Comparison of ENCODE assay signal across 7 mouse cellular contexts in genomic region chr3:84883817-84884483, GRCm38 (mm10).
A peak's percentile ranks its signal among the peaks of the same experiment; 100 is the strongest.
DNase-seq lines count a peak whose midpoint lies in the region; ATAC-seq and TF ChIP-seq lines count a peak whose summit lies in the region.

No protein-coding gene starts in this region.

- TF ChIP-seq CTCF in G1E (IDR thresholded peaks at IDR 0.05; ENCODE audit: low read depth, low read length) = no peak
- TF ChIP-seq CTCF in kidney, postnatal 0 days (IDR thresholded peaks at IDR 0.05; ENCODE audit: low read depth) = no peak

- H3K27ac ChIP-seq in kidney, postnatal 0 days = no peak overlapping the region
- no peak overlapping the region for H3K27ac ChIP-seq in midbrain, embryonic 16.5 days (ENCODE audit: low read length)

- no peak overlapping the region for H3K4me2 ChIP-seq in kidney, postnatal 0 days (ENCODE audit: low read length)
- H3K4me2 ChIP-seq in midbrain, embryonic 16.5 days (ENCODE audit: low read length) = no peak overlapping the region

- no peak overlapping the region for H3K9ac ChIP-seq in kidney, postnatal 0 days (ENCODE audit: low read depth, low read length)
- H3K9ac ChIP-seq in midbrain, embryonic 16.5 days (ENCODE audit: low read depth, low read length) = no peak overlapping the region

- peaks cover 53% of the 10 kb centered on the region for H3K36me3 ChIP-seq in G1E (replicated peaks)
- no peaks in the 10 kb centered on the region for H3K36me3 ChIP-seq in kidney, postnatal 0 days (ENCODE audit: insufficient read depth, low read length)
- no peaks in the 10 kb centered on the region for H3K36me3 ChIP-seq in midbrain, embryonic 16.5 days (ENCODE audit: control insufficient read depth, insufficient read depth, low read length)

- peak; percentile 86 for ATAC-seq in G1E (ENCODE audit: extremely low read depth, insufficient number of reproducible peaks, low FRiP score, poor library complexity, severe bottlenecking)
- peak; percentile 25; the same call in 1 of the 2 replicates for ATAC-seq in kidney, postnatal 0 days (replicated peaks; ENCODE audit: low FRiP score, low read depth)
- ATAC-seq in midbrain, embryonic 16.5 days = no peak; the same call in 1 of the 2 replicates

- WGBS in kidney, postnatal 0 days = 38% methylated on average over 11 of the region's 11 CpGs
- WGBS in midbrain, embryonic 16.5 days = 58% methylated on average over 11 of the region's 11 CpGs

- peaks cover 30% of the 10 kb centered on the region for H3K4me1 ChIP-seq in G1E (ENCODE audit: insufficient read depth, low read depth, low read length)
- H3K4me1 ChIP-seq in kidney, postnatal 0 days (replicated peaks; ENCODE audit: insufficient read depth, low read length) = no peaks in the 10 kb centered on the region
- no peaks in the 10 kb centered on the region for H3K4me1 ChIP-seq in midbrain, embryonic 16.5 days (ENCODE audit: control insufficient read depth, insufficient read depth, low read length)

- peak; percentile 9 for DNase-seq in G1E (ENCODE audit: low spot score)
- DNase-seq in T-cell, adult 2 months (ENCODE audit: low spot score) = peak; percentile 26
- DNase-seq in kidney, postnatal 0 days (ENCODE audit: low spot score) = peak; percentile 52
- peak; percentile 24 for DNase-seq in mesoderm, embryonic 11.5 days (ENCODE audit: low read depth, low spot score)
- no peak for DNase-seq in adrenal gland, adult 8-10 months
- no peak for DNase-seq in adipocyte (ENCODE audit: low spot score)

- no peaks in the 10 kb centered on the region for H3K9me3 ChIP-seq in G1E (replicated peaks)
- H3K9me3 ChIP-seq in kidney, postnatal 0 days (replicated peaks; ENCODE audit: low read length) = no peaks in the 10 kb centered on the region
- H3K9me3 ChIP-seq in midbrain, embryonic 16.5 days (replicated peaks; ENCODE audit: control insufficient read depth, low read length, poor library complexity, severe bottlenecking) = no peaks in the 10 kb centered on the region

- H3K4me3 ChIP-seq in G1E (ENCODE audit: low read depth, low read length) = no peak overlapping the region; the same call in 1 of the 2 replicates
- no peak overlapping the region for H3K4me3 ChIP-seq in kidney, postnatal 0 days (replicated peaks; ENCODE audit: low read depth, low read length)
- H3K4me3 ChIP-seq in midbrain, embryonic 16.5 days (ENCODE audit: low read depth, low read length) = no peak overlapping the region

- no peaks in the 10 kb centered on the region for H3K27me3 ChIP-seq in G1E (ENCODE audit: insufficient read depth, low read length)
- H3K27me3 ChIP-seq in kidney, postnatal 0 days (ENCODE audit: insufficient read depth, low read length) = no peaks in the 10 kb centered on the region
- no peaks in the 10 kb centered on the region for H3K27me3 ChIP-seq in midbrain, embryonic 16.5 days (ENCODE audit: control insufficient read depth, insufficient read depth, low read depth, low read length)

Comparison
In these comparisons a context has a peak if more than half of its experiments do, and no peak if none do; other contexts are left out.
1. DNase-seq: peak in G1E (single experiment), T-cell, adult 2 months (single experiment), kidney, postnatal 0 days (single experiment) and mesoderm, embryonic 11.5 days (single experiment); none in adrenal gland, adult 8-10 months (single experiment) and adipocyte (single experiment).